Mouse (Mus musculus) embryonic facial prominence, embryonic 14.5 days (tissue): ENCODE measurements around the gene Sgk1. TPM values are rescaled to one million over a fixed set of nuclear protein-coding genes. Genes with fewer than 3 reads are reported as not detected.

Experiments used
- ATAC-seq: fragments of 200-750 bp; cut with Nextera tagmentation; 2 replicates; pipeline ENCODE4 v1.8.0; 2017; ENCODE audit warnings: low read depth, moderate number of reproducible peaks, moderate TSS enrichment
- DNase-seq: peaks from one replicate; pipeline ENCODE4 v3.0.0-alpha.2; 2015; ENCODE audit warnings: low spot score
- H3K27ac ChIP-seq: fragments of 300-500 bp; sonication (generic); replicated peaks from 2 replicates; pipeline ENCODE4 v1.5.1; 2014; ENCODE audit warnings: low read depth, mild to moderate bottlenecking, low read length, moderate library complexity
- H3K27me3 ChIP-seq: fragments of 300-500 bp; sonication (generic); replicated peaks from 2 replicates; pipeline ENCODE4 v1.6.1; 2014; ENCODE audit warnings: low read length; ENCODE audit not compliant: control insufficient read depth, insufficient read depth
- H3K36me3 ChIP-seq: fragments of 300-500 bp; sonication (generic); 2 replicates; pipeline ENCODE4 v1.6.1; 2014; ENCODE audit warnings: low read length, mixed read lengths; ENCODE audit not compliant: control insufficient read depth, insufficient read depth
- H3K4me1 ChIP-seq: fragments of 300-500 bp; sonication (generic); 2 replicates; pipeline ENCODE4 v1.6.1; 2014; ENCODE audit warnings: antibody characterized with exemption, low read length; ENCODE audit not compliant: control insufficient read depth, insufficient read depth
- H3K4me2 ChIP-seq: fragments of 300-500 bp; sonication (generic); 2 replicates; pipeline ENCODE4 v1.6.1; 2014; ENCODE audit warnings: low read depth, mild to moderate bottlenecking, low read length, moderate library complexity, mixed read lengths
- H3K4me3 ChIP-seq: fragments of 300-500 bp; sonication (generic); 2 replicates; pipeline ENCODE4 v1.5.1; 2014; ENCODE audit warnings: low read depth, mild to moderate bottlenecking, low read length
- H3K9ac ChIP-seq: fragments of 300-500 bp; sonication (generic); 2 replicates; pipeline ENCODE4 v1.6.1; 2014; ENCODE audit warnings: low read depth, mild to moderate bottlenecking, low read length, moderate library complexity, mixed read lengths
- H3K9me3 ChIP-seq: fragments of 300-500 bp; sonication (generic); 2 replicates; pipeline ENCODE4 v1.6.1; 2016; ENCODE audit warnings: low read length; ENCODE audit not compliant: control insufficient read depth
- WGBS: fragments of 180-500 bp; shearing (Covaris S2); extraction: QIAGEN DNeasy Blood & Tissue Kit; methylation state at CpG from one replicate; pipeline ENCODE4 v1.1.7; 2014; 5-methylcytosine and 5-hydroxymethylcytosine counted together
- polyA plus RNA-seq: library from polyadenylated mRNA; unstranded; fragments of >200 nt; fragmentation: Nextera tagmentation; extraction: Ambion mirVana; gene quantifications from 2 replicates; pipeline ENCODE4 v1.2.1, GENCODE M21; 2014

The Sgk1 gene
- polyA plus RNA-seq: 31.5 and 33.8 TPM in 2 replicates

- Histone ChIP-seq H3K36me3 (no peaks in the 10 kb centered on the region), H3K4me3 (peak within 1 kb of the TSS; percentile 49), H3K27ac (peak within 1 kb of the TSS; percentile 40; the same call in 1 of the 2 replicates), H3K4me2 (peak within 1 kb of the TSS; percentile 78), H3K9me3 (no peaks in the 10 kb centered on the region), H3K27me3 (no peaks in the 10 kb centered on the region), H3K4me1 (peaks cover 12% of the 10 kb centered on the region), H3K9ac (peak within 1 kb of the TSS; percentile 61)
- ATAC-seq (peak; percentile 68; the same call in 1 of the 2 replicates), DNase-seq (peak; percentile 41)
- 2% methylated on average over 36 of the region's 36 CpGs for WGBS
Measured at GRCm38 (mm10) chr10:21882184-21883081, at the start of gene Sgk1. Gene Sgk1 (plus strand): TSS chr10:21882184.

GRCm38 (mm10) chr10:21832282-21832681 lies 49.7 kb upstream of the Sgk1 start:
- no peaks in the 10 kb centered on the region for H3K9me3 ChIP-seq
- no peak overlapping the region for H3K27ac ChIP-seq
- H3K4me2 ChIP-seq: no peak overlapping the region
- DNase-seq (no peak), ATAC-seq (no peak)
- WGBS: 70% methylated on average over 2 of the region's 2 CpGs
- H3K4me1 ChIP-seq: peaks cover 10% of the 10 kb centered on the region; the same call in 1 of the 2 replicates
- H3K36me3 ChIP-seq: no peaks in the 10 kb centered on the region
- no peak overlapping the region for H3K9ac ChIP-seq
- H3K4me3 ChIP-seq: no peak overlapping the region
- H3K27me3 ChIP-seq: no peaks in the 10 kb centered on the region

GRCm38 (mm10) chr10:21833757-21834156 lies 48.2 kb upstream of the Sgk1 start:
- Histone ChIP-seq H3K9ac (no peak overlapping the region), H3K36me3 (no peaks in the 10 kb centered on the region), H3K4me2 (no peak overlapping the region), H3K27ac (no peak overlapping the region), H3K4me3 (no peak overlapping the region), H3K27me3 (no peaks in the 10 kb centered on the region), H3K9me3 (no peaks in the 10 kb centered on the region), H3K4me1 (peaks cover 9% of the 10 kb centered on the region; the same call in 1 of the 2 replicates)
- WGBS: 66% methylated on average over 3 of the region's 3 CpGs
- DNase-seq (peak; percentile 57), ATAC-seq (no peak)

- no peak; the same call in 1 of the 2 replicates for ATAC-seq
- Histone ChIP-seq H3K4me1 (no peaks in the 10 kb centered on the region), H3K36me3 (no peaks in the 10 kb centered on the region), H3K4me3 (no peak overlapping the region), H3K4me2 (no peak overlapping the region), H3K9me3 (no peaks in the 10 kb centered on the region), H3K9ac (no peak overlapping the region), H3K27me3 (no peaks in the 10 kb centered on the region), H3K27ac (no peak overlapping the region)
- no peak for DNase-seq
- WGBS: 25% methylated on average over 7 of the region's 7 CpGs
Measured at GRCm38 (mm10) chr10:21835077-21835476, 46.9 kb upstream of the Sgk1 start.

GRCm38 (mm10) chr10:21839248-21840155 lies 42.5 kb upstream of the Sgk1 start:
- WGBS: 56% methylated on average over 13 of the region's 13 CpGs

GRCm38 (mm10) chr10:21843326-21843725 lies 38.7 kb upstream of the Sgk1 start:
- peak overlapping the region; percentile 10; the same call in 1 of the 2 replicates for H3K4me2 ChIP-seq
- ATAC-seq: no peak
- H3K27ac ChIP-seq: peak overlapping the region; percentile 40; the same call in 1 of the 2 replicates
- no peak overlapping the region for H3K9ac ChIP-seq
- no peaks in the 10 kb centered on the region for H3K27me3 ChIP-seq
- no peaks in the 10 kb centered on the region for H3K36me3 ChIP-seq
- peak; percentile 82 for DNase-seq
- H3K4me1 ChIP-seq: peaks cover 3% of the 10 kb centered on the region; the same call in 1 of the 2 replicates
- H3K4me3 ChIP-seq: no peak overlapping the region
- no peaks in the 10 kb centered on the region for H3K9me3 ChIP-seq
- 49% methylated on average over 6 of the region's 6 CpGs for WGBS

More at GRCm38 (mm10) chr10:21839248-21840155, 42.5 kb upstream of the Sgk1 start:
- Histone ChIP-seq H3K4me1 (peaks cover 3% of the 10 kb centered on the region; the same call in 1 of the 2 replicates), H3K36me3 (no peaks in the 10 kb centered on the region), H3K4me2 (no peak overlapping the region), H3K27me3 (no peaks in the 10 kb centered on the region), H3K9ac (no peak overlapping the region), H3K4me3 (no peak overlapping the region), H3K9me3 (no peaks in the 10 kb centered on the region), H3K27ac (no peak overlapping the region)
- ATAC-seq: no peak
- DNase-seq: no peak

- no peaks in the 10 kb centered on the region for H3K36me3 ChIP-seq
- H3K4me2 ChIP-seq: no peak overlapping the region
- H3K4me1 ChIP-seq: peaks cover 3% of the 10 kb centered on the region; the same call in 1 of the 2 replicates
- no peaks in the 10 kb centered on the region for H3K27me3 ChIP-seq
- peak overlapping the region; percentile 40; the same call in 1 of the 2 replicates for H3K27ac ChIP-seq
- 77% methylated on average over 8 of the region's 8 CpGs for WGBS
- DNase-seq: no peak
- ATAC-seq: no peak
- no peaks in the 10 kb centered on the region for H3K9me3 ChIP-seq
- no peak overlapping the region for H3K9ac ChIP-seq
- H3K4me3 ChIP-seq: no peak overlapping the region
Measured at GRCm38 (mm10) chr10:21843861-21844260, 38.1 kb upstream of the Sgk1 start.

- Histone ChIP-seq H3K9me3 (no peaks in the 10 kb centered on the region), H3K36me3 (no peaks in the 10 kb centered on the region), H3K4me3 (no peak overlapping the region), H3K27me3 (no peaks in the 10 kb centered on the region), H3K9ac (no peak overlapping the region), H3K4me1 (peaks cover 3% of the 10 kb centered on the region; the same call in 1 of the 2 replicates), H3K27ac (no peak overlapping the region), H3K4me2 (no peak overlapping the region)
- ATAC-seq (no peak), DNase-seq (no peak)
- 71% methylated on average over 7 of the region's 7 CpGs for WGBS
Measured at GRCm38 (mm10) chr10:21844391-21844790, 37.6 kb upstream of the Sgk1 start.
